Mouse (Mus musculus): ENCODE results near the gene Tmem98. TPM values are rescaled to one million over a fixed set of nuclear protein-coding genes. Genes with fewer than 3 reads are reported as not detected.

Tmem98 gene
- polyA plus RNA-seq (2016; fragmentation: Nextera tagmentation; extraction: Ambion mirVana): 81.7 and 86.2 TPM in 2 replicates

DNA sequence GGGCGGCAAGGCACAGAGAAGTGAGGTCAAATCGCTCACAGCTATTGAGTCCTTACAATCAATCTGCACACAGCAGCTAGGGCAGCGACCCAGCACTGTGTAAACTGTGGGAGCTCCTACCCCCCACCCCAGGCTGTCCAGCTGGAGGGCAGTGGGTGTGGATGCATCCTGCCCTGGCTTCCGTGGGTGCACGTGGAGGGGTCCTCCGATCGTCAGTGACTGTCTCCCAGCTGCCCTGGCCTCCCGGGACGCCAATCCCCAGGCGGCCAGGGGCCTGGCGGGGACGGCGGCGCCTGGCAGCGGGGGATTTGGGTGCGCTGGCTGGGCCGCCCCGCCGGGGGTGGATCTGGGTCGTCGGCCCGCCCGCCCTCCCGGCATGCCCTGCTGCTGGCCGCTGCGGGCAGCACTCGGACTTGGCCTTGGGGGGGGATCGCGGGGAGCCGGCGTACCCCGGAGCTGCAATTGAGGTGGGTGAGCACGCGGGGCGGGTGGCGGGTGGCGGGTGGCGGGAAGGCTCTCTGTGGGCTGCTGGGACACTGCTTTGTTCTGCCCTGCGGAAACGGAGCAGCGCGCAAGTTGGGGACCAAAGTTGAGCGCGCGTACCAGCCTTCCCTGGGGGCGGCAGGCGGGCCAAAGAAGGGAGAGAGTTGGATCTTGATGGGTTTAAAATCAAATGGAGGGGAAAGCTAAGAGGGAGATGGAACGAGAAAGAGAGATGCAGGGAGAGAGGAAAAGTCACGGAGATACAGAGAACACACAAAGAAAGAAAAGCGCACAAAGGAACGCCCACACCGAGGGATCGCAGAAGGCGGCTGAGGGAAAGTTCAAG lies at the start of gene Tmem98:
Gene Tmem98, plus strand, starts transcription at position 183 of the 829 bp plus-strand sequence.
- peak; percentile 71 for DNase-seq (ENCODE audit: low spot score)
- peaks cover 39% of the 10 kb centered on the region for H3K4me1 ChIP-seq (replicated peaks)
- peak within 1 kb of the TSS; percentile 72 for H3K4me3 ChIP-seq
- H3K27me3 ChIP-seq (ENCODE audit: insufficient read depth, poor library complexity, severe bottlenecking): peaks cover 12% of the 10 kb centered on the region; the same call in 1 of the 2 replicates
- no peaks in the 10 kb centered on the region for H3K9me3 ChIP-seq
- WGBS: 1% methylated on average over 54 of the region's 54 CpGs
- peaks cover 31% of the 10 kb centered on the region for H3K36me3 ChIP-seq
- peak within 1 kb of the TSS; percentile 96 for H3K27ac ChIP-seq

DNA sequence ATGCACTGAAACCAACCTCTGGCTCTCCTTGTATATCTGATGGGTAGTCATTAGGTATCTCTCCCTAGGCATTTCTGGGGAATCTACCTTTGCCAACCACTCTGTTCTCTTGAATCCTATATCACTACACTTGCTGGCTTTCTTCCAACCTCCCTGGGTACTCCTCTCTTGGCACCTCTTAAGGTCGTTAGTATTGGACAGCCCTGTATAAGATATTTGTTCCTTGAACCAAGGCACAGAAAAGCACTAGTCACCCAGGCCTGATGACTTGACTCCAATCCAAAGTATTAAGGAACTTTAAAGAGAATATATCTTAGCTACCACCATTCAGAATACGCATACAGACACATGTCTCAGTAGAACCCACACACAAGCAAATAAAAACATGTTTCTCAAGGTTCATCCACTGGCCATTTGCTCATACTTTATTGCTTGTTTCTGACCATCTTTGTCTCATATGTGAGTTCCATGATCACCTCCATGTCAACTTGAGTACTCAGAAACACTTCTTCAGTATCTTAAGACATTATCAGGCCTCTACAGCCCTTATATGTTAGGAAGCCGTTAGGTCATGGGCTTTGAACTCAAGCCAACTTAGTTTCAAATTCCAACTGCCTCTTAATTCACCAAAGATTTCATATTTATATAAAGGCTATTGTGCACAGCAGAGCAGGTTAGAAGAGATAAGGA lies 48.5 kb upstream of the Tmem98 start:
- Histone ChIP-seq H3K9me3 (no peaks in the 10 kb centered on the region), H3K27me3 (ENCODE audit: insufficient read depth, poor library complexity, severe bottlenecking) (no peaks in the 10 kb centered on the region), H3K36me3 (no peaks in the 10 kb centered on the region), H3K4me1 (replicated peaks) (no peaks in the 10 kb centered on the region), H3K27ac (no peak overlapping the region), H3K4me3 (no peak overlapping the region)
- DNase-seq (ENCODE audit: low spot score): no peak
- WGBS: 91% methylated on average over 3 of the region's 3 CpGs

- H3K4me1 ChIP-seq (replicated peaks): no peaks in the 10 kb centered on the region
- H3K9me3 ChIP-seq: no peaks in the 10 kb centered on the region
- 82% methylated on average over 4 of the region's 4 CpGs for WGBS
- no peak overlapping the region for H3K4me3 ChIP-seq
- no peaks in the 10 kb centered on the region for H3K36me3 ChIP-seq
- H3K27me3 ChIP-seq (ENCODE audit: insufficient read depth, poor library complexity, severe bottlenecking): no peaks in the 10 kb centered on the region
- no peak for DNase-seq (ENCODE audit: low spot score)
- no peak overlapping the region for H3K27ac ChIP-seq
These were observed 47.9 kb upstream of the Tmem98 start for GRCm38 (mm10) chr11:80762066-80762465.

- Histone ChIP-seq H3K4me1 (replicated peaks) (peaks cover 9% of the 10 kb centered on the region; the same call in 1 of the 2 replicates), H3K27ac (no peak overlapping the region), H3K9me3 (no peaks in the 10 kb centered on the region), H3K27me3 (ENCODE audit: insufficient read depth, poor library complexity, severe bottlenecking) (no peaks in the 10 kb centered on the region), H3K36me3 (no peaks in the 10 kb centered on the region), H3K4me3 (no peak overlapping the region)
- DNase-seq (ENCODE audit: low spot score): no peak
- 90% methylated on average over 4 of the region's 4 CpGs for WGBS
These were observed 43.9 kb upstream of the Tmem98 start for GRCm38 (mm10) chr11:80766068-80766467.

GRCm38 (mm10) chr11:80766472-80767319 lies 43.3 kb upstream of the Tmem98 start:
- Histone ChIP-seq H3K4me1 (replicated peaks) (peaks cover 16% of the 10 kb centered on the region; the same call in 1 of the 2 replicates), H3K9me3 (no peaks in the 10 kb centered on the region), H3K27me3 (ENCODE audit: insufficient read depth, poor library complexity, severe bottlenecking) (no peaks in the 10 kb centered on the region), H3K36me3 (no peaks in the 10 kb centered on the region), H3K27ac (no peak overlapping the region), H3K4me3 (no peak overlapping the region)
- 86% methylated on average over 6 of the region's 6 CpGs for WGBS
- no peak for DNase-seq (ENCODE audit: low spot score)

DNA sequence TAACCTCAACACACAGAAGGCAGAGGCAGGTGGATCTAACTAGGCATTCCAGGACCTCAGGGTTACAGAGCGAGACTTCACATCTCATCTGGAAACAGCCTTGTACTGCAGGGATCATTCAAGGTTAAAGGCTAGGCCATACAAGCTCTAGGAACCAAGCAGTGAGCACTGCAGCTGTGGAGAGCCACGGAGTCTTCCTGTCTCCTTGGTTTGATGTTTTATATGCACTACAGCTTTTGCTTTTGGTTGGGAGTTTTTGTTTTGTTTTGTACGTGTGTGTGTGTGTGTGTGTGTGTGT lies 42.7 kb upstream of the Tmem98 start:
- Histone ChIP-seq H3K27ac (no peak overlapping the region), H3K36me3 (no peaks in the 10 kb centered on the region), H3K4me1 (replicated peaks) (peaks cover 18% of the 10 kb centered on the region; the same call in 1 of the 2 replicates), H3K4me3 (no peak overlapping the region), H3K27me3 (ENCODE audit: insufficient read depth, poor library complexity, severe bottlenecking) (no peaks in the 10 kb centered on the region), H3K9me3 (no peaks in the 10 kb centered on the region)
- no peak for DNase-seq (ENCODE audit: low spot score)
- 80% methylated on average over 3 of the region's 3 CpGs for WGBS

DNA sequence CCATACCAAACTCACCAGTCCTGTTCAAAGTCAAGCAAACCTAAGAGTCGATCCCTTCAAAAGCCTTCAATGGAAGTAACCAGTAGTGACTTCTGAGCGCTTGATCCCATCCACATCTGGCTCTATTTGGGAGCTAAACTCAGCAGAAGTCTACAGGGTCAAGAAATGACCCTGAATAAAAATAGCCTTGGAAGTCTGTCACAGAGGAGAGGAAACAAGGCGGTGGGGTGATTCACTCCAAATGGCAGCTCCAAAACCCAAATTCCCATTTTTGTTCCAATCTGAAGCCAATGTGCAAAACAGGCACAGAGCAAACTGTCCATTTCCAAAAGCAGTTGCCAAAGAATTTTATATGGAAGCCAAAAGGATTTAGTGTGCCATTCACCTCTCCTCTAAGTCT lies 38.8 kb upstream of the Tmem98 start:
- 83% methylated on average over 3 of the region's 3 CpGs for WGBS
- Histone ChIP-seq H3K4me1 (replicated peaks) (peaks cover 18% of the 10 kb centered on the region; the same call in 1 of the 2 replicates), H3K4me3 (no peak overlapping the region), H3K27ac (no peak overlapping the region), H3K27me3 (ENCODE audit: insufficient read depth, poor library complexity, severe bottlenecking) (peaks cover 8% of the 10 kb centered on the region; the same call in 1 of the 2 replicates), H3K36me3 (no peaks in the 10 kb centered on the region), H3K9me3 (no peaks in the 10 kb centered on the region)
- no peak for DNase-seq (ENCODE audit: low spot score)

GRCm38 (mm10) chr11:80771596-80772250 lies 38.3 kb upstream of the Tmem98 start:
- Histone ChIP-seq H3K36me3 (no peaks in the 10 kb centered on the region), H3K4me3 (no peak overlapping the region), H3K4me1 (replicated peaks) (peaks cover 18% of the 10 kb centered on the region; the same call in 1 of the 2 replicates), H3K27me3 (ENCODE audit: insufficient read depth, poor library complexity, severe bottlenecking) (peaks cover 8% of the 10 kb centered on the region; the same call in 1 of the 2 replicates), H3K27ac (no peak overlapping the region), H3K9me3 (no peaks in the 10 kb centered on the region)
- no peak for DNase-seq (ENCODE audit: low spot score)
- 85% methylated on average over 5 of the region's 5 CpGs for WGBS

DNA sequence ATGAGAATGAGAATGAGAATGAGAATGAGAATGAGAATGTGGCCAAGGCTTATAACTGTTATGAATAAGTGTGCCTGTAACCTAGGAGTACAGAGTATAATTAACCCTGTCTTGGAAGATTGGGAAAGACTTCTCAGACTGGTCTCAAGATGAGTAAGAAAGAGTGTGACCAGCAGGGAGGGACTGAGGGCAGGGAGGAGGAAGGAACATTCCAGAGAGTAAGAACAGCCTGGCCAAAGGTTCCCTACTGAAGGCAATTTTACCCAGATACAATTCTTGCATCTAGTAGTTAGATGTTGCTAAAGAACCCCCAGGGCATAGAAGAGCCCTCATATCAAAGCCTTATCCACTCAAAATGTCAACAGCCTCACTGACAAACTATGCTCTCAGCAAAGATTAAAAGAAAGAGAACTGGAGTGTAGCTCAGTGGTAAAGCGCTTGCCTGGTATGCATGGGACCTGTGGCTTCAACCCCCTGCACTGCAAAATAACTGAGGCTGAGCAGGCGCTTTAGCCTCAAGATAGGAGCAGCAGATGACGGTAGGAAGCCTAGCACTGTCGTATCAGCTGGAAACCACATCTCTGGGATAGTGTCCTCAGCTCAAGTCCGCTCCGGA lies 37.3 kb upstream of the Tmem98 start:
- Histone ChIP-seq H3K4me3 (no peak overlapping the region), H3K27ac (no peak overlapping the region), H3K9me3 (no peaks in the 10 kb centered on the region), H3K36me3 (no peaks in the 10 kb centered on the region), H3K4me1 (replicated peaks) (peaks cover 18% of the 10 kb centered on the region; the same call in 1 of the 2 replicates), H3K27me3 (ENCODE audit: insufficient read depth, poor library complexity, severe bottlenecking) (peaks cover 12% of the 10 kb centered on the region; the same call in 1 of the 2 replicates)
- DNase-seq (ENCODE audit: low spot score): no peak
- WGBS: 78% methylated on average over 6 of the region's 6 CpGs

DNA sequence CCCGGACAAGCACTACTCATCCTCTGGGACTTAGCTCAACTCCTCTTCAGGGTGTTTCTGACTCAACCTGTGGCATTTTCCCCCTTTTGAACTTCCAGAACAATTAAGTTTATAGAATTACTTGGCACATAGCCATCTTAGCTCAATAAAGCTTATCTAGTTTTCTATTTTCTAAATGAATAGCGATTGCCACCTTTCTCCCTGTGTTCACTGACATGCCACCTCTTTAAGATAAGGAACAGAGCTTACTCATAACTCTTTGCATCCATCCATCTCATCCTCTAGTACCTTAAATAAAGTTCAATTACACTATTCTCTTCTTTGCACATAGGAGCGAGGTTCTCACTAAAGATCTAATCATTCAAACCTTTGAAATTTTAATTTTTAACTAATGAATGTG lies 34.4 kb upstream of the Tmem98 start:
- DNase-seq (ENCODE audit: low spot score): no peak
- Histone ChIP-seq H3K4me1 (replicated peaks) (peaks cover 26% of the 10 kb centered on the region), H3K9me3 (no peaks in the 10 kb centered on the region), H3K27me3 (ENCODE audit: insufficient read depth, poor library complexity, severe bottlenecking) (peaks cover 31% of the 10 kb centered on the region), H3K4me3 (no peak overlapping the region), H3K27ac (no peak overlapping the region), H3K36me3 (no peaks in the 10 kb centered on the region)
- 84% methylated on average over 3 of the region's 3 CpGs for WGBS

GRCm38 (mm10) chr11:80777708-80778107 lies 32.3 kb upstream of the Tmem98 start:
- Histone ChIP-seq H3K4me3 (no peak overlapping the region), H3K9me3 (no peaks in the 10 kb centered on the region), H3K27me3 (ENCODE audit: insufficient read depth, poor library complexity, severe bottlenecking) (peaks cover 31% of the 10 kb centered on the region), H3K4me1 (replicated peaks) (peaks cover 13% of the 10 kb centered on the region), H3K27ac (no peak overlapping the region), H3K36me3 (no peaks in the 10 kb centered on the region)
- 85% methylated on average over 2 of the region's 2 CpGs for WGBS
- no peak for DNase-seq (ENCODE audit: low spot score)

DNA sequence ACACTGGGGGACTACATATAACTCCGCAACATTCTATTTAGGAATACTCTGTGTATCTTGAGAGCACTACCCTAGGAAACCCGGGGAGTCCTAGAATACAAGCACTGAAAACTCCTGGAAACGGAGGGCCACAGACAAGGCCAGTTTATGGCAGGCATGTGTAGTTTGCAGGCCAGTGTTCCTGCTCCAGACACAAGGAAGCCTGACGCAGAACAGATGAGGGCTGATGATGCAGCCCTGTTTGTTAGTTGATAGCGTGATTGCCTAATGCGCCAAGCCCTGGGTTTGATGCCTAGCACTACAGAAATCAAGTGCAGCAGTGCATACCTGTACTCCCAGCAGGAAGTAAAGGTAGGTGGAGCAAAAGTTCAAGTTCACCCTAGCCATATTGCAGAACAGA lies 31.8 kb upstream of the Tmem98 start:
- 80% methylated on average over 6 of the region's 6 CpGs for WGBS
- Histone ChIP-seq H3K4me3 (no peak overlapping the region), H3K9me3 (no peaks in the 10 kb centered on the region), H3K27me3 (ENCODE audit: insufficient read depth, poor library complexity, severe bottlenecking) (peaks cover 31% of the 10 kb centered on the region), H3K27ac (no peak overlapping the region), H3K4me1 (replicated peaks) (peaks cover 13% of the 10 kb centered on the region), H3K36me3 (no peaks in the 10 kb centered on the region)
- no peak for DNase-seq (ENCODE audit: low spot score)
